Mouse (Mus musculus) right cerebral cortex, postnatal 36 days (tissue): ENCODE measurements around the gene Havcr2.
"Not testable (repeated sequence)": the region's sequence is repeated elsewhere in the genome, so short reads cannot be mapped to it uniquely, and the experiment has no call there.

ENCODE experiments used
- DNase-seq, 2 experiments: peaks; one replicate each; pipeline ENCODE4 v3.0.0; 2022; ENCODE audit warnings: low spot score in 2 of 2, mixed read lengths in 1 of 2

Havcr2 gene

GRCm38 (mm10) chr11:46459960-46460359 lies 5.2 kb downstream of the Havcr2 start:
- DNase-seq = no peak

GRCm38 (mm10) chr11:46461362-46461761 lies 6.6 kb downstream of the Havcr2 start:
- DNase-seq = no peak

GRCm38 (mm10) chr11:46461931-46462330 lies 7.2 kb downstream of the Havcr2 start:
- no peak for DNase-seq

GRCm38 (mm10) chr11:46466878-46467277 lies 12.1 kb downstream of the Havcr2 start:
- no peak for DNase-seq

- DNase-seq = no peak
These were observed 19.5 kb downstream of the Havcr2 start for GRCm38 (mm10) chr11:46474220-46474619.

- DNase-seq = no peak
These were observed 24.6 kb downstream of the Havcr2 start for GRCm38 (mm10) chr11:46479311-46479710.

- DNase-seq = no peak
These were observed 25.8 kb downstream of the Havcr2 start for GRCm38 (mm10) chr11:46480517-46480916.

- no peak for DNase-seq
These were observed 33.5 kb downstream of the Havcr2 start for GRCm38 (mm10) chr11:46488231-46488630.

- DNase-seq = no peak
These were observed 33.9 kb downstream of the Havcr2 start for GRCm38 (mm10) chr11:46488650-46489049.

GRCm38 (mm10) chr11:46507146-46507545 lies 52.4 kb downstream of the Havcr2 start:
- no peak for DNase-seq

- DNase-seq = no peak
These were observed 55.2 kb downstream of the Havcr2 start for GRCm38 (mm10) chr11:46509900-46510299.

- DNase-seq = not testable (repeated sequence)
These were observed 66.6 kb downstream of the Havcr2 start for GRCm38 (mm10) chr11:46521341-46521740.

- DNase-seq = no peak
These were observed 68.0 kb downstream of the Havcr2 start for GRCm38 (mm10) chr11:46522719-46523118.

GRCm38 (mm10) chr11:46523912-46524311 lies 69.2 kb downstream of the Havcr2 start, which contains the start of gene Gm12169:
TSS of gene Gm12169 (plus strand) at chr11:46524212.
- DNase-seq = no peak

GRCm38 (mm10) chr11:46530149-46530548 lies 75.4 kb downstream of the Havcr2 start:
- no peak for DNase-seq
